Mouse (Mus musculus): ENCODE measurements at regions not wholly inside any gene's neighbourhood (a gene's known extent, or its start where the extent isn't known, plus 50 kb on each side); places are given as distances from the start of the nearest gene placed in this dataset.

GRCm38 (mm10) chr8:41717002-41717401 is 300.1 kb upstream of the Frg1 start:
- TF ChIP-seq MAX (IDR thresholded peaks at IDR 0.05) = no peak
- no peak for TF ChIP-seq CTCF (IDR thresholded peaks at IDR 0.05; ENCODE audit: control insufficient read depth, insufficient read depth, insufficient read length)

Measured in C2C12 (cell line).